Mouse (Mus musculus): Measurements from ENCODE around the gene Yy1.

GRCm38 (mm10) chr12:108808465-108808864, 15.7 kb downstream of the Yy1 start:
- TF ChIP-seq POLR2A (IDR thresholded peaks at IDR 0.05; ENCODE audit: insufficient read depth, low read depth, low read length) (no peak), CTCF (IDR thresholded peaks at IDR 0.05; ENCODE audit: insufficient read depth, low read depth, low read length) (no peak)

Data from olfactory bulb, adult 2 months (tissue).